Mouse (Mus musculus) lung, embryonic 15.5 days (tissue): ENCODE results near the gene Brox. TPM values are rescaled to one million over a fixed set of nuclear protein-coding genes. Genes with fewer than 3 reads are reported as not detected.
"Not testable (repeated sequence)": the region's sequence is repeated elsewhere in the genome, so short reads cannot be mapped to it uniquely, and the experiment has no call there.

Source experiments
- ATAC-seq: fragments of 200-750 bp; cut with Nextera tagmentation; 2 replicates; pipeline ENCODE4 v1.8.0; 2017; ENCODE audit warnings: moderate number of reproducible peaks, borderline replicate concordance; ENCODE audit not compliant: low FRiP score, low TSS enrichment; ENCODE audit errors: extremely low read depth
- H3K27ac ChIP-seq: fragments of 300-500 bp; sonication (generic); 2 replicates; pipeline ENCODE4 v1.5.1; 2015; ENCODE audit warnings: moderate library complexity, mild to moderate bottlenecking, inconsistent platforms
- H3K27me3 ChIP-seq: fragments of 300-500 bp; sonication (generic); 2 replicates; pipeline ENCODE4 v1.6.1; 2015; ENCODE audit warnings: inconsistent platforms
- H3K36me3 ChIP-seq: fragments of 300-500 bp; sonication (generic); 2 replicates; pipeline ENCODE4 v1.6.1; 2015; ENCODE audit warnings: inconsistent platforms
- H3K4me1 ChIP-seq: fragments of 300-500 bp; sonication (generic); 2 replicates; pipeline ENCODE4 v1.6.1; 2015; ENCODE audit warnings: inconsistent platforms
- H3K4me2 ChIP-seq: fragments of 300-500 bp; sonication (generic); 2 replicates; pipeline ENCODE4 v1.6.1; 2015; ENCODE audit warnings: inconsistent platforms, mild to moderate bottlenecking, moderate library complexity
- H3K4me3 ChIP-seq: fragments of 300-500 bp; sonication (generic); 2 replicates; pipeline ENCODE4 v1.5.1; 2015; ENCODE audit warnings: mild to moderate bottlenecking, inconsistent platforms
- H3K9ac ChIP-seq: fragments of 300-500 bp; sonication (generic); 2 replicates; pipeline ENCODE4 v1.6.1; 2015; ENCODE audit warnings: inconsistent platforms
- H3K9me3 ChIP-seq: fragments of 300-500 bp; sonication (generic); 2 replicates; pipeline ENCODE4 v1.6.1; 2016; ENCODE audit warnings: inconsistent platforms
- WGBS: fragments of 180-500 bp; shearing (Covaris S2); methylation state at CpG from one replicate; pipeline ENCODE4 v1.1.7; 2015; 5-methylcytosine and 5-hydroxymethylcytosine counted together
- polyA plus RNA-seq: library from polyadenylated mRNA; unstranded; fragments of >200 nt; fragmentation: Nextera tagmentation; extraction: Ambion mirVana; gene quantifications from 2 replicates; pipeline ENCODE4 v1.2.1, GENCODE M21; 2015

The Brox gene
- polyA plus RNA-seq = 40.5 and 44.5 TPM in 2 replicates

- under 1% methylated on average over 39 of the region's 39 CpGs for whole genome bisulfite sequencing
- Histone ChIP-seq H3K4me3 (peak within 1 kb of the TSS; percentile 51), H3K4me2 (peak within 1 kb of the TSS; percentile 57), H3K36me3 (peaks cover 17% of the 10 kb centered on the region), H3K4me1 (no peaks in the 10 kb centered on the region), H3K9ac (peak within 1 kb of the TSS; percentile 50), H3K9me3 (no peaks in the 10 kb centered on the region), H3K27ac (peak within 1 kb of the TSS; percentile 80), H3K27me3 (no peaks in the 10 kb centered on the region)
- ATAC-seq = peak; percentile 90
Observed at GRCm38 (mm10) chr1:183296877-183297383, at the start of gene Brox. Gene Brox (minus strand): TSS chr1:183297269.

GRCm38 (mm10) chr1:183345817-183346195 is 48.7 kb upstream of the Brox start:
- Histone ChIP-seq H3K27me3 (no peaks in the 10 kb centered on the region), H3K4me1 (peaks cover 7% of the 10 kb centered on the region), H3K27ac (peak overlapping the region; percentile 78), H3K9me3 (no peaks in the 10 kb centered on the region), H3K36me3 (peaks cover 36% of the 10 kb centered on the region), H3K4me3 (peak overlapping the region; percentile 100), H3K4me2 (peak overlapping the region; percentile 91), H3K9ac (peak overlapping the region; percentile 94)
- ATAC-seq = no peak; the same call in 1 of the 2 replicates
- WGBS = 3% methylated on average over 10 of the region's 10 CpGs

- H3K36me3 ChIP-seq = peaks cover 30% of the 10 kb centered on the region
- peak; percentile 96 for ATAC-seq
- no peaks in the 10 kb centered on the region for H3K9me3 ChIP-seq
- peak overlapping the region; percentile 78 for H3K27ac ChIP-seq
- peaks cover 7% of the 10 kb centered on the region for H3K4me1 ChIP-seq
- under 1% methylated on average over 69 of the region's 72 CpGs for WGBS
- peak overlapping the region; percentile 94 for H3K9ac ChIP-seq
- H3K27me3 ChIP-seq = no peaks in the 10 kb centered on the region
- peak overlapping the region; percentile 91 for H3K4me2 ChIP-seq
- H3K4me3 ChIP-seq = peak overlapping the region; percentile 100
Observed at GRCm38 (mm10) chr1:183344886-183345816, 48.1 kb upstream of the Brox start.

- not testable (repeated sequence) for ATAC-seq, H3K27me3 ChIP-seq, H3K4me3 ChIP-seq, H3K27ac ChIP-seq, H3K9me3 ChIP-seq, H3K4me1 ChIP-seq, H3K9ac ChIP-seq, H3K4me2 ChIP-seq
- WGBS = 97% methylated on average over 1 of the region's 1 CpGs
- H3K36me3 ChIP-seq = peaks cover 22% of the 10 kb centered on the region
Observed at GRCm38 (mm10) chr1:183342902-183343301, 45.8 kb upstream of the Brox start.

GRCm38 (mm10) chr1:183327171-183327570 is 30.1 kb upstream of the Brox start:
- 88% methylated on average over 8 of the region's 8 CpGs for WGBS

GRCm38 (mm10) chr1:183324433-183324832 is 27.4 kb upstream of the Brox start:
- no peak overlapping the region for H3K4me2 ChIP-seq
- peaks cover 67% of the 10 kb centered on the region for H3K36me3 ChIP-seq
- H3K4me1 ChIP-seq = no peaks in the 10 kb centered on the region
- no peaks in the 10 kb centered on the region for H3K9me3 ChIP-seq
- WGBS = 94% methylated on average over 6 of the region's 6 CpGs
- H3K9ac ChIP-seq = no peak overlapping the region
- no peak overlapping the region for H3K27ac ChIP-seq
- ATAC-seq = no peak
- H3K4me3 ChIP-seq = no peak overlapping the region
- no peaks in the 10 kb centered on the region for H3K27me3 ChIP-seq

More at GRCm38 (mm10) chr1:183327171-183327570, 30.1 kb upstream of the Brox start:
- Histone ChIP-seq H3K27me3 (no peaks in the 10 kb centered on the region), H3K36me3 (peaks cover 79% of the 10 kb centered on the region), H3K27ac (no peak overlapping the region), H3K9ac (no peak overlapping the region), H3K4me3 (no peak overlapping the region), H3K9me3 (no peaks in the 10 kb centered on the region), H3K4me1 (no peaks in the 10 kb centered on the region), H3K4me2 (no peak overlapping the region)
- no peak for ATAC-seq

GRCm38 (mm10) chr1:183323923-183324322 is 26.9 kb upstream of the Brox start:
- Histone ChIP-seq H3K9ac (no peak overlapping the region), H3K4me2 (no peak overlapping the region), H3K27ac (no peak overlapping the region), H3K27me3 (no peaks in the 10 kb centered on the region), H3K4me3 (no peak overlapping the region), H3K4me1 (no peaks in the 10 kb centered on the region), H3K36me3 (peaks cover 66% of the 10 kb centered on the region), H3K9me3 (no peaks in the 10 kb centered on the region)
- no peak for ATAC-seq
- WGBS = 90% methylated on average over 2 of the region's 2 CpGs

GRCm38 (mm10) chr1:183322496-183322895 is 25.4 kb upstream of the Brox start:
- not testable (repeated sequence) for H3K9ac ChIP-seq, H3K4me1 ChIP-seq, H3K9me3 ChIP-seq, H3K4me3 ChIP-seq, H3K27ac ChIP-seq, H3K4me2 ChIP-seq, H3K27me3 ChIP-seq, ATAC-seq
- peaks cover 63% of the 10 kb centered on the region for H3K36me3 ChIP-seq
- 81% methylated on average over 5 of the region's 5 CpGs for WGBS

GRCm38 (mm10) chr1:183320708-183321107 is 23.6 kb upstream of the Brox start:
- Histone ChIP-seq H3K4me2 (no peak overlapping the region), H3K36me3 (peaks cover 63% of the 10 kb centered on the region), H3K9me3 (no peaks in the 10 kb centered on the region), H3K4me3 (no peak overlapping the region), H3K9ac (no peak overlapping the region), H3K27me3 (no peaks in the 10 kb centered on the region), H3K4me1 (no peaks in the 10 kb centered on the region), H3K27ac (no peak overlapping the region)
- WGBS = 61% methylated on average over 3 of the region's 3 CpGs
- no peak for ATAC-seq

- ATAC-seq = no peak
- whole genome bisulfite sequencing = 92% methylated on average over 2 of the region's 2 CpGs
- H3K4me1 ChIP-seq = no peaks in the 10 kb centered on the region
- H3K27ac ChIP-seq = no peak overlapping the region
- no peak overlapping the region for H3K4me3 ChIP-seq
- peaks cover 56% of the 10 kb centered on the region for H3K36me3 ChIP-seq
- no peaks in the 10 kb centered on the region for H3K9me3 ChIP-seq
- H3K27me3 ChIP-seq = no peaks in the 10 kb centered on the region
- no peak overlapping the region for H3K9ac ChIP-seq
- no peak overlapping the region for H3K4me2 ChIP-seq
Observed at GRCm38 (mm10) chr1:183315783-183316182, 18.7 kb upstream of the Brox start.

GRCm38 (mm10) chr1:183312076-183312475 is 15.0 kb upstream of the Brox start:
- Histone ChIP-seq H3K27ac (no peak overlapping the region), H3K4me2 (no peak overlapping the region), H3K4me3 (no peak overlapping the region), H3K9ac (no peak overlapping the region), H3K27me3 (no peaks in the 10 kb centered on the region), H3K4me1 (no peaks in the 10 kb centered on the region), H3K9me3 (no peaks in the 10 kb centered on the region), H3K36me3 (peaks cover 39% of the 10 kb centered on the region)
- ATAC-seq = no peak
- WGBS = 85% methylated on average over 2 of the region's 2 CpGs

- not testable (repeated sequence) for H3K4me1 ChIP-seq, H3K27ac ChIP-seq, H3K9me3 ChIP-seq, H3K9ac ChIP-seq, H3K4me2 ChIP-seq, ATAC-seq, H3K27me3 ChIP-seq, H3K4me3 ChIP-seq
- WGBS = 78% methylated on average over 2 of the region's 2 CpGs
- peaks cover 17% of the 10 kb centered on the region for H3K36me3 ChIP-seq
Observed at GRCm38 (mm10) chr1:183309601-183310000, 12.5 kb upstream of the Brox start.
